Mouse (Mus musculus): ENCODE results near the gene Pon1.

DNA sequence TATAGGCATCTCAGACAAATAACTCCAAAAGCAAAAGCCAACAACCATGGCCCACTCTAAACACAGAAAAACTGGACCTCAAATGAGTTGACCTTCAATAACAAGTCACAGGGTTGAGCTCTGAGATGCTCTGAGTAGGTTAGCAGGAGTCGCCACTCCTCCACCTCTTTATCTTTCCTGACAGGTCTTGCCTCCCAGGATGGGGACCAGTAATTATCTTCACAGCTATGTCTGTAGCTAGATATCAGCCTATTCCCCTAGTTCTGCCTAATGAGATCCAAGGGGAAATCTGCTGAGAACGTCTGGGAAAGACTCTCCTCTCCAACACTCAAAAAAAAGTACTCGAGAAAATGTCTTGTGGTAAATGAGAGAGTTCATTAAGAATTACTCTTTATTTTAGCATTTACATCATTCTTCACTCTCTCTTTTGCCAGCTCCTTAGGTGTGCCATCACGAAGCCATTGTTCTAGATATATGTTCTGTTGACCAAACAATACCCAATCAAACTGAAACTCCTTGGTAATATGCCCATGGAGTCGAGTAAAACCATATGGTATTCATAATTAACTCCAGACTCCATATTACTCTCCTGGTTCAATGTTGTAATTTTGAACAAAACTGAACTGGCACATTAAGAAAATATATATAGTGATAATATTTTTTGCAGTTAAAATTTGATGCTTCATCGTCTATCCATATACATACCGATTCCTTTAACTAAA lies 7.4 kb downstream of the Pon1 start:
- no peak for TF ChIP-seq CTCF (IDR thresholded peaks at IDR 0.05; ENCODE audit: borderline replicate concordance, insufficient read depth, low read depth, low read length)
- no peak for TF ChIP-seq POLR2A (IDR thresholded peaks at IDR 0.05; ENCODE audit: borderline replicate concordance, insufficient read depth, low read length)
